Mouse (Mus musculus) limb, embryonic 14.5 days (tissue): Measurements from ENCODE around the gene Ngly1. TPM values are rescaled to one million over a fixed set of nuclear protein-coding genes. Genes with fewer than 3 reads are reported as not detected.

Experiments used
- ATAC-seq: fragments of 200-750 bp; cut with Nextera tagmentation; 2 replicates; pipeline ENCODE4 v1.8.0; 2017; ENCODE audit warnings: low read depth, moderate number of reproducible peaks, moderate TSS enrichment; ENCODE audit not compliant: low FRiP score
- DNase-seq: peaks from one replicate; pipeline ENCODE4 v3.0.0-alpha.2; 2015; ENCODE audit warnings: low spot score
- H3K27ac ChIP-seq: fragments of 300-500 bp; sonication (generic); replicated peaks from 2 replicates; pipeline ENCODE4 v1.5.1; 2014; ENCODE audit warnings: low read depth, mild to moderate bottlenecking, low read length, moderate library complexity, mixed read lengths
- H3K27me3 ChIP-seq: fragments of 300-500 bp; sonication (generic); 2 replicates; pipeline ENCODE4 v1.6.1; 2014; ENCODE audit warnings: low read length, mixed read lengths; ENCODE audit not compliant: control insufficient read depth, insufficient read depth
- H3K36me3 ChIP-seq: fragments of 300-500 bp; sonication (generic); 2 replicates; pipeline ENCODE4 v1.6.1; 2014; ENCODE audit warnings: mild to moderate bottlenecking, low read length, moderate library complexity, mixed read lengths; ENCODE audit not compliant: control insufficient read depth, insufficient read depth
- H3K4me1 ChIP-seq: fragments of 300-500 bp; sonication (generic); 2 replicates; pipeline ENCODE4 v1.6.1; 2014; ENCODE audit warnings: antibody characterized with exemption, low read length, mixed read lengths; ENCODE audit not compliant: control insufficient read depth, insufficient read depth
- H3K4me2 ChIP-seq: fragments of 300-500 bp; sonication (generic); replicated peaks from 2 replicates; pipeline ENCODE4 v1.6.1; 2014; ENCODE audit warnings: low read depth, mild to moderate bottlenecking, low read length, moderate library complexity; ENCODE audit not compliant: severe bottlenecking
- H3K4me3 ChIP-seq: fragments of 300-500 bp; sonication (generic); replicated peaks from 2 replicates; pipeline ENCODE4 v1.5.1; 2014; ENCODE audit warnings: low read length
- H3K9ac ChIP-seq: fragments of 300-500 bp; sonication (generic); 2 replicates; pipeline ENCODE4 v1.6.1; 2014; ENCODE audit warnings: mild to moderate bottlenecking, low read depth, low read length, moderate library complexity; ENCODE audit not compliant: severe bottlenecking
- H3K9me3 ChIP-seq: fragments of 300-500 bp; sonication (generic); 2 replicates; pipeline ENCODE4 v1.6.1; 2016; ENCODE audit warnings: low read length; ENCODE audit not compliant: control insufficient read depth
- POLR2A ChIP-seq: fragments of 200-500 bp; IDR thresholded peaks from 2 replicates; pipeline ENCODE4 v1.8.0; 2012; ENCODE audit warnings: inconsistent platforms, mild to moderate bottlenecking, moderate library complexity, borderline replicate concordance; ENCODE audit not compliant: insufficient read depth, insufficient read length; ENCODE audit errors: extremely low read depth
- WGBS: fragments of 180-500 bp; shearing (Covaris S2); extraction: QIAGEN DNeasy Blood & Tissue Kit; methylation state at CpG from one replicate; pipeline ENCODE4 v1.1.7; 2014; 5-methylcytosine and 5-hydroxymethylcytosine counted together
- polyA plus RNA-seq, 2 experiments: library from polyadenylated mRNA; depleted of rRNA in 1 of 2; stranded (reverse) in 1 of 2; unstranded in 1 of 2; fragments of >200 nt; fragmentation: Nextera tagmentation in 1 of 2; extraction: Ambion mirVana in 1 of 2; gene quantifications; 2 replicates each; pipeline versions ENCODE4 v1.2.1 to v1.2.3; 2012 to 2014

The Ngly1 gene
- polyA plus RNA-seq (2012; rRNA removed) (22.1 and 22.8 TPM in 2 replicates), polyA plus RNA-seq (2014; fragmentation: Nextera tagmentation; extraction: Ambion mirVana) (45.3 and 47.3 TPM in 2 replicates)

DNA sequence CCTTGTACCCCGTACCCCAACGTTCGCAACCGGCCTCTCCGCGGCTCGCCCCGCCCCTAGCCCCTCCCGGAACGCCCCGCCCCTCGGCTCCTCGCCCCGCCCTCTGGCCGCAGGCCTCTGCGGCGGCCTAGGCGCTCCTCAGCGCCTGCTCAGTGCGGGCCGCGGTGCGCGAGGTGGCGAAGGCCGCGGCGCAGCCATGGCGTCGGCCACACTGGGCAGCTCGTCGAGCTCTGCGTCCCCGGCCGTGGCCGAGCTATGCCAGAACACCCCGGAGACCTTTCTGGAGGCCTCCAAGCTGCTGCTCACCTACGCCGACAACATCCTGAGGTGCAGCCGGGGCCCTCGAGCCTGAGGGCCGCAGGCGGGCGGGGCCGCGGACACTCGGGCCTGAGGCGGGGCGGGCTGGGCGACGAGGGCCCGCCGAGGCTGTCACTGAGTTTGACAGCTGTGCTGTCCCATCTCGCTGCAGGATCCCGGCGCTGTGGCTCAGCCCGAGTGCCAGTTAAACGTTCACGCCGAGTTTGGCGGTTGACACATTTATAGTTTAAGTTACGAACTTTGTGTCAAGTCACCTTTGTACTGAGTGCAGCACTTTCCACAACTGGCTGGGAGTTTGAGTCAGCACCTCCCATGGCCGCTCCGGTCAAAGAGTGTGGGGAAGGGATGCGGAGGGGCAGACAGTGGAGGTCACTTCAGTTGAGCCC lies at the start of gene Ngly1, which contains the start of gene Oxsm:
Ngly1 (plus strand) TSS at position 110 of the 704 bp plus-strand sequence.
Oxsm (minus strand) TSS at position 638 of the 704 bp plus-strand sequence.
- under 1% methylated on average over 57 of the region's 65 CpGs for WGBS

DNA sequence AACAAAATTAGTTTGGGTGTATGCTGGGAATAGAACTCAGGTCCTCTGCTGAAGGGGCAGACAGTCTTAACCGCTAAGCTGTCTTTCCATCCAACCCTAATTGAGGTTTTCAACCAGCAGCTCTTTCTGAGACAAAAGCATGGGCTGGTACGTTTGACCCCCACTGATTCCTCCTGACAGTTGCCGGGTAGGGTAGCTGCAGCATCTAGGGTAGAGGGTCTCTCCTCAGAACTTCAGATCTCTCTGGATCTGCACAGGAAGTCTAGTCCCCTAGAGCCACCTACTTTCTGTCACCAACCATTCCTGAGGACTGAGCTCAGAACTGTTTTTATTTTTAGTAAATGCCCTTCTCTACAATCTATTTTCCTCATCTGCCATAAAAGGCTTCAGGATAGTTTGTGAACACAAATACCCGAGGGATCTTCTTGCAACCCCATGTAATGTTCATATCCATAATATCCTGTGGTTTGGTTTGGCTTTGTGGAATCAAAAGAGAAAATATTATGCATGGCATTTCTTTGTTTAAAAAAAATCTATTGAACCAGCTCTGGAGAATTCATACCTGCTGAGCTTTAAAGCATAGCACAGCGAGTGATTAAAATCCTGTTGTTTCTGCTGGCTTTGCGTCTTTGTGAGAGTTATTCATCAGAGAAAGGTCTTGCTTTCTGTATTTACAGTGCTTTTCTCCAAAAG lies 48.7 kb upstream of the Ngly1 start:
- peaks cover 11% of the 10 kb centered on the region for H3K4me1 ChIP-seq
- H3K4me2 ChIP-seq = peak overlapping the region; percentile 30; the same call in 1 of the 2 replicates
- no peak for TF ChIP-seq POLR2A
- H3K4me3 ChIP-seq = no peak overlapping the region
- no peaks in the 10 kb centered on the region for H3K9me3 ChIP-seq
- H3K9ac ChIP-seq = no peak overlapping the region
- H3K36me3 ChIP-seq = no peaks in the 10 kb centered on the region
- DNase-seq (no peak), ATAC-seq (no peak)
- 40% methylated on average over 6 of the region's 6 CpGs for WGBS
- H3K27me3 ChIP-seq = no peaks in the 10 kb centered on the region
- no peak overlapping the region for H3K27ac ChIP-seq

More for the DNA sequence above, at the start of gene Ngly1, which contains the start of gene Oxsm:
- H3K4me2 ChIP-seq = peak within 1 kb of the TSS; percentile 73
- H3K9me3 ChIP-seq = no peaks in the 10 kb centered on the region
- ATAC-seq = peak; percentile 98
- peak within 1 kb of the TSS; percentile 83 for H3K4me3 ChIP-seq
- H3K4me1 ChIP-seq = peaks cover 10% of the 10 kb centered on the region
- peak within 1 kb of the TSS; percentile 98 for H3K9ac ChIP-seq
- H3K36me3 ChIP-seq = no peaks in the 10 kb centered on the region
- TF ChIP-seq POLR2A = peak; percentile 97
- no peaks in the 10 kb centered on the region for H3K27me3 ChIP-seq
- DNase-seq = peak; percentile 81
- peak within 1 kb of the TSS; percentile 89 for H3K27ac ChIP-seq

DNA sequence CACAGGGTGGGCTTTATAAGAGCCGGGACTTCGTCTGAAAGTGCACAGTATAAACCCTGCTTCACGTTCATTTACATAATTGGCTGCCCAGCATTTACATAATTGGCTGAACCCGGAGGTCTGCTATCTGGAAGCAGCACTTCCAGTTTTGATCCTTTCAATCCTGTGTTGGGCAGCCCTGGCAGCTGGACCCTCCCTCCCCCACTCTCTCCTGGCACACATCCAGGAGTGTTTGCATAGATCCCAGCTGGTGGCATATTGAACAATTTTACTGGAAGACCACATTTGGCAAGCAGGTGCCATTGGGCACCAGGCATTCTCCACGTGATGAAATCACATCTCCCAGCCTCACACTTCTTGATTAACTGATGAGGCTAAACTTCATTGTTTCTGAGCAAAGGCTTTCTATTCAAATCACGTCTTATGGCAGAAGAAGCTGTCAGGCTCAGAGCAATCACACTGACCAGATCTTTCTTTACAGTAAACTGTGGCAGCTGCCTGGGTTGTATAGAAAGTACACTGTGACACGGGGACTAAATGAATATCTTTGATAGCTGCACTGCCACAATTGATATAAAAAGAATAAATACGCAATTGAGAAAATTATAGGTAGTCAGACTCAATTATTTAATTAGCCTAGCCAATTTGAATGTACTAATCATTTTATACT lies 48.0 kb upstream of the Ngly1 start:
- no peak overlapping the region for H3K9ac ChIP-seq
- WGBS = 21% methylated on average over 8 of the region's 8 CpGs
- H3K27ac ChIP-seq = no peak overlapping the region
- H3K4me3 ChIP-seq = no peak overlapping the region
- TF ChIP-seq POLR2A = no peak
- ATAC-seq = peak; percentile 60
- no peaks in the 10 kb centered on the region for H3K27me3 ChIP-seq
- H3K4me1 ChIP-seq = peaks cover 11% of the 10 kb centered on the region
- peak overlapping the region; percentile 30; the same call in 1 of the 2 replicates for H3K4me2 ChIP-seq
- peak; percentile 71 for DNase-seq
- H3K9me3 ChIP-seq = no peaks in the 10 kb centered on the region
- no peaks in the 10 kb centered on the region for H3K36me3 ChIP-seq

DNA sequence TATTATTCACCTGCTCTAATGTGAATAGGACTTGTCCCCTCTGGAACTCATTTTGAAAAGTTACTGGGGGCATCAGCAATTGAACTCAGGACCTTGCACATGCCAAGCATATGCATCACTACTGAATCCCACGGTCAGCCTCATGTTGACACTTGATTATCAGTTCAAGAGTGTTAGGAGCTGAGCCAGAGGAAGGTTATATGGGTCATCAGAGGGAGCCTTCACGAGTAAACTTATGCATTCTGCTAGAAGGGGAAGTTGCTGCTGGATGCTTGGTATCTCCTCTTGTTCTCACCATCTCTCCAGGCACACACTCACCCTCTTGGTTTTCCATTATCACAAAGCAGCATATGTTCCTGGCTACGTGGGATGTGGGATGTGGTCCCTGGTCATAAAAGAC lies 47.4 kb upstream of the Ngly1 start:
- peaks cover 11% of the 10 kb centered on the region for H3K4me1 ChIP-seq
- H3K36me3 ChIP-seq = no peaks in the 10 kb centered on the region
- H3K27ac ChIP-seq = no peak overlapping the region
- no peaks in the 10 kb centered on the region for H3K9me3 ChIP-seq
- TF ChIP-seq POLR2A = no peak
- no peak overlapping the region for H3K4me3 ChIP-seq
- no peak for DNase-seq
- no peak overlapping the region for H3K9ac ChIP-seq
- 36% methylated on average over 3 of the region's 3 CpGs for WGBS
- H3K27me3 ChIP-seq = no peaks in the 10 kb centered on the region
- no peak for ATAC-seq
- no peak overlapping the region for H3K4me2 ChIP-seq

DNA sequence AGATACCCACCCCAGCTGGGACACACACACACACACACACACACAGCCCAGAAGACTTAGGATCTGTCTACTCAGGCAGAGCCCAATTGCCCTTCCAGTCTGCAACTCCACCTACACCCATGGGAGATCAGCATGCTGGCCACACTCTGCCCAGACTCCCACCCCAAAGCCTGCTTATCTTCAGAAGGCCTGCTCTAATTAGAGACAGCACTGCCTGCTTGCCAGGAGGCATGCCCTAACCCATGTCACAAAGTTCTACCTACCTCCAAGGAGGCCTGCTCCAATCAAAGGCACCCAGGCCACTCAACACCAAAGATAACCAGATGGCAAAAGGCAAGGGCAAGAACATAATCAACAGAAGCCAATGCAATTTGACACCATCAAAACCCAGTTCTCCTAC lies 41.4 kb upstream of the Ngly1 start:
- ATAC-seq (no peak), DNase-seq (no peak)
- Histone ChIP-seq H3K36me3 (no peaks in the 10 kb centered on the region), H3K4me1 (no peaks in the 10 kb centered on the region), H3K9me3 (no peaks in the 10 kb centered on the region), H3K4me2 (no peak overlapping the region), H3K9ac (no peak overlapping the region), H3K27ac (no peak overlapping the region), H3K4me3 (no peak overlapping the region), H3K27me3 (no peaks in the 10 kb centered on the region)
- no peak for TF ChIP-seq POLR2A
